Mouse (Mus musculus) CH12.LX (cell line): ENCODE data around the gene Kcnk15.

Experiments used
- CTCF ChIP-seq, 2 experiments: IDR thresholded peaks in 1 of 2; conservative IDR thresholded peaks in 1 of 2; 2 replicates each; pipeline ENCODE4 v1.5.1; 2011 to 2012; ENCODE audit warnings: low read depth in 2 of 2, low read length in 2 of 2, improper control_type of control experiment in 1 of 2, inconsistent platforms in 1 of 2, mild to moderate bottlenecking in 1 of 2, moderate library complexity in 1 of 2
- NELFE ChIP-seq: IDR thresholded peaks from 2 replicates; pipeline ENCODE4 v1.6.1; 2011; ENCODE audit warnings: low read depth, low read length, improper control_type of control experiment
- RCOR1 ChIP-seq: conservative IDR thresholded peaks from 2 replicates; pipeline ENCODE4 v1.6.1; 2012; ENCODE audit warnings: low read depth, mild to moderate bottlenecking, inconsistent platforms, low read length, improper control_type of control experiment
- USF1 ChIP-seq: IDR thresholded peaks from 2 replicates; pipeline ENCODE4 v1.6.1; 2014; ENCODE audit warnings: low read depth, mild to moderate bottlenecking, inconsistent platforms, low read length, improper control_type of control experiment

- TF ChIP-seq CTCF (conservative IDR thresholded peaks at IDR 0.05 in 1 of 2, IDR thresholded peaks at IDR 0.05 in 1 of 2; ENCODE audit: low read depth in 2 of 2, low read length in 2 of 2) (no peak), USF1 (no peak), NELFE (no peak), RCOR1 (no peak)
Measured at GRCm38 (mm10) chr2:163874877-163875276, 21.4 kb downstream of the Kcnk15 start.
